Mouse (Mus musculus): ENCODE results near the gene Rapgef5.

- TF ChIP-seq GATA1 (IDR thresholded peaks at IDR 0.05; ENCODE audit: low read length) (no peak), TAL1 (IDR thresholded peaks at IDR 0.05; ENCODE audit: low read length) (no peak)
These were observed 11.1 kb upstream of the Rapgef5 start for GRCm38 (mm10) chr12:117505163-117505562.
